Mouse (Mus musculus) thymus, postnatal 4 days (tissue): ENCODE results near the gene Gm45717.

Source experiments
- DNase-seq: peaks from one replicate; pipeline ENCODE4 v3.0.0; 2021

Gm45717 gene

GRCm38 (mm10) chr7:140942341-140942740 lies 13.4 kb downstream of the Gm45717 start:
- DNase-seq: no peak

GRCm38 (mm10) chr7:140941222-140942051 lies 14.3 kb downstream of the Gm45717 start, which contains the start of gene Pgghg:
TSS of gene Pgghg (plus strand) at chr7:140941391.
- DNase-seq: peak; percentile 84

- no peak for DNase-seq
Measured at GRCm38 (mm10) chr7:140939669-140940171, 16.0 kb downstream of the Gm45717 start.

GRCm38 (mm10) chr7:140938896-140939295 lies 16.8 kb downstream of the Gm45717 start:
- DNase-seq: no peak

- DNase-seq: peak; percentile 58
Measured at GRCm38 (mm10) chr7:140938436-140938835, 17.3 kb downstream of the Gm45717 start.

- no peak for DNase-seq
Measured at GRCm38 (mm10) chr7:140927181-140927580, 28.6 kb downstream of the Gm45717 start.

GRCm38 (mm10) chr7:140923070-140923775 lies 32.5 kb downstream of the Gm45717 start:
- no peak for DNase-seq

- DNase-seq: peak; percentile 47
Measured at GRCm38 (mm10) chr7:140922398-140923069, 33.2 kb downstream of the Gm45717 start.

GRCm38 (mm10) chr7:140921225-140921975 lies 34.3 kb downstream of the Gm45717 start:
- no peak for DNase-seq

- no peak for DNase-seq
Measured at GRCm38 (mm10) chr7:140920418-140921029, 35.2 kb downstream of the Gm45717 start, which contains the start of gene Nlrp6. TSS of gene Nlrp6 (plus strand) at chr7:140920902.

- DNase-seq: no peak
Measured at GRCm38 (mm10) chr7:140919911-140920310, 35.8 kb downstream of the Gm45717 start.

- no peak for DNase-seq
Measured at GRCm38 (mm10) chr7:140914031-140914690, 41.6 kb downstream of the Gm45717 start.

- DNase-seq: no peak
Measured at GRCm38 (mm10) chr7:140912846-140913482, 42.8 kb downstream of the Gm45717 start.

GRCm38 (mm10) chr7:140912293-140912692 lies 43.4 kb downstream of the Gm45717 start:
- DNase-seq: no peak

GRCm38 (mm10) chr7:140908634-140909107 lies 47.1 kb downstream of the Gm45717 start:
- DNase-seq: peak; percentile 87

- no peak for DNase-seq
Measured at GRCm38 (mm10) chr7:140908181-140908580, 47.6 kb downstream of the Gm45717 start.

- no peak for DNase-seq
Measured at GRCm38 (mm10) chr7:140907697-140908096, 48.0 kb downstream of the Gm45717 start.

- DNase-seq: no peak
Measured at GRCm38 (mm10) chr7:140907131-140907530, 48.6 kb downstream of the Gm45717 start.

GRCm38 (mm10) chr7:140905642-140906081 lies 50.1 kb downstream of the Gm45717 start:
- no peak for DNase-seq

- peak; percentile 90 for DNase-seq
Measured at GRCm38 (mm10) chr7:140903212-140903611, 52.5 kb downstream of the Gm45717 start.
